Mouse (Mus musculus): ENCODE measurements around the gene Gm14085.
"Not testable (repeated sequence)": the region's sequence is repeated elsewhere in the genome, so short reads cannot be mapped to it uniquely, and the experiment has no call there.

The Gm14085 gene

GRCm38 (mm10) chr2:122484641-122485040 is at the start of gene Gm14085:
Gene Gm14085 (plus strand): TSS chr2:122484941.
- no peak for DNase-seq (ENCODE audit: low spot score in 2 of 2)

GRCm38 (mm10) chr2:122438706-122439482 is 45.8 kb upstream of the Gm14085 start:
- DNase-seq (ENCODE audit: low spot score in 2 of 2), result not testable (repeated sequence)

GRCm38 (mm10) chr2:122440521-122440920 is 44.2 kb upstream of the Gm14085 start:
- not testable (repeated sequence) for DNase-seq (ENCODE audit: low spot score in 2 of 2)

GRCm38 (mm10) chr2:122441000-122441933 is 43.5 kb upstream of the Gm14085 start:
- DNase-seq (ENCODE audit: low spot score in 2 of 2), result no peak

- no peak for DNase-seq (ENCODE audit: low spot score in 2 of 2)
These were observed 34.4 kb upstream of the Gm14085 start for GRCm38 (mm10) chr2:122450351-122450750.

- DNase-seq (ENCODE audit: low spot score in 2 of 2), result no peak
These were observed 32.3 kb upstream of the Gm14085 start for GRCm38 (mm10) chr2:122452426-122452825.

GRCm38 (mm10) chr2:122466901-122467300 is 17.8 kb upstream of the Gm14085 start:
- DNase-seq (ENCODE audit: low spot score in 2 of 2), result no peak

- DNase-seq (ENCODE audit: low spot score in 2 of 2), result peak; percentile 79 to 86
These were observed 17.3 kb upstream of the Gm14085 start for GRCm38 (mm10) chr2:122467351-122468013.

- no peak for DNase-seq (ENCODE audit: low spot score in 2 of 2)
These were observed 15.5 kb upstream of the Gm14085 start for GRCm38 (mm10) chr2:122469221-122469620.

- no peak for DNase-seq (ENCODE audit: low spot score in 2 of 2)
These were observed 8.2 kb upstream of the Gm14085 start for GRCm38 (mm10) chr2:122476585-122476984.

GRCm38 (mm10) chr2:122483787-122484186 is 954 bp upstream of the Gm14085 start:
- not testable (repeated sequence) for DNase-seq (ENCODE audit: low spot score in 2 of 2)

- not testable (repeated sequence) for DNase-seq (ENCODE audit: low spot score in 2 of 2)
These were observed 913 bp downstream of the Gm14085 start for GRCm38 (mm10) chr2:122485654-122486053.

GRCm38 (mm10) chr2:122486122-122486521 is 1.4 kb downstream of the Gm14085 start:
- DNase-seq (ENCODE audit: low spot score in 2 of 2), result not testable (repeated sequence)

GRCm38 (mm10) chr2:122486674-122487073 is 1.9 kb downstream of the Gm14085 start:
- DNase-seq (ENCODE audit: low spot score in 2 of 2), result no peak

- DNase-seq (ENCODE audit: low spot score in 2 of 2), result not testable (repeated sequence)
These were observed 45.0 kb downstream of the Gm14085 start for GRCm38 (mm10) chr2:122529696-122530095.

- DNase-seq (ENCODE audit: low spot score in 2 of 2), result no peak
These were observed 46.5 kb downstream of the Gm14085 start for GRCm38 (mm10) chr2:122531290-122531689.

GRCm38 (mm10) chr2:122531726-122532125 is 47.0 kb downstream of the Gm14085 start:
- no peak for DNase-seq (ENCODE audit: low spot score in 2 of 2)

GRCm38 (mm10) chr2:122532136-122532801 is 47.5 kb downstream of the Gm14085 start:
- DNase-seq (ENCODE audit: low spot score in 2 of 2), result no peak

GRCm38 (mm10) chr2:122532802-122533186 is 48.1 kb downstream of the Gm14085 start:
- no peak for DNase-seq (ENCODE audit: low spot score in 2 of 2)

- peak in 1 of 2 experiments; percentile 16 for DNase-seq (ENCODE audit: low spot score in 2 of 2)
These were observed 48.6 kb downstream of the Gm14085 start for GRCm38 (mm10) chr2:122533378-122533777.

- no peak for DNase-seq (ENCODE audit: low spot score in 2 of 2)
These were observed 49.9 kb downstream of the Gm14085 start for GRCm38 (mm10) chr2:122534671-122535070.

Measured in frontal cortex, postnatal 10 days (tissue).